15 mouse cellular contexts compared by ENCODE assay signal in genomic region chr8:76965046-76965445, GRCm38 (mm10).
"Had no signal": no experiment of that assay in that cellular context is flagged by ENCODE, and none has a peak within 500 bp of the region (broad histone marks: within the 10 kb centered on the region; RNA-seq: fewer than 3 reads in every experiment).

No protein-coding gene starts in this region.

- H3K9me3 ChIP-seq: neural tube, embryonic 13.5 days; stomach, embryonic 15.5 days had no signal

- H3K27ac ChIP-seq: neural tube, embryonic 13.5 days; stomach, embryonic 15.5 days; stomach, postnatal 0 days had no signal

- DNase-seq: retina, postnatal 1 day; right cerebral cortex, adult 18-20 months; right cerebral cortex, postnatal 14 days; right cerebral cortex, postnatal 25 days; right cerebral cortex, postnatal 4 days; spleen, adult 18-20 months; thymus, adult 18-20 months; thymus, adult 2 months; thymus, postnatal 14 days; thymus, postnatal 25 days; thymus, postnatal 36 days; thymus, postnatal 4 days had no signal

- H3K4me3 ChIP-seq: neural tube, embryonic 13.5 days; stomach, embryonic 15.5 days had no signal

- H3K4me2 ChIP-seq: neural tube, embryonic 13.5 days; stomach, embryonic 15.5 days had no signal

- H3K36me3 ChIP-seq: neural tube, embryonic 13.5 days; stomach, embryonic 15.5 days had no signal

- H3K4me1 ChIP-seq: neural tube, embryonic 13.5 days; stomach, embryonic 15.5 days had no signal

- H3K9ac ChIP-seq: neural tube, embryonic 13.5 days; stomach, embryonic 15.5 days had no signal

- H3K27me3 ChIP-seq: neural tube, embryonic 13.5 days; stomach, embryonic 15.5 days had no signal
